Mouse (Mus musculus) spleen, adult 2 months (tissue): Measurements from ENCODE around the gene Slc25a35.

ENCODE experiments used
- CTCF ChIP-seq: fragments of 200-500 bp; IDR thresholded peaks from 2 replicates; pipeline ENCODE4 v1.5.1; 2011; ENCODE audit warnings: mild to moderate bottlenecking, inconsistent platforms; ENCODE audit not compliant: insufficient read depth, insufficient read length, insufficient replicate concordance; ENCODE audit errors: extremely low read depth
- POLR2A ChIP-seq: fragments of 200-500 bp; IDR thresholded peaks from 2 replicates; pipeline ENCODE4 v1.6.1; 2011; ENCODE audit warnings: low read depth, low read length, inconsistent platforms

DNA sequence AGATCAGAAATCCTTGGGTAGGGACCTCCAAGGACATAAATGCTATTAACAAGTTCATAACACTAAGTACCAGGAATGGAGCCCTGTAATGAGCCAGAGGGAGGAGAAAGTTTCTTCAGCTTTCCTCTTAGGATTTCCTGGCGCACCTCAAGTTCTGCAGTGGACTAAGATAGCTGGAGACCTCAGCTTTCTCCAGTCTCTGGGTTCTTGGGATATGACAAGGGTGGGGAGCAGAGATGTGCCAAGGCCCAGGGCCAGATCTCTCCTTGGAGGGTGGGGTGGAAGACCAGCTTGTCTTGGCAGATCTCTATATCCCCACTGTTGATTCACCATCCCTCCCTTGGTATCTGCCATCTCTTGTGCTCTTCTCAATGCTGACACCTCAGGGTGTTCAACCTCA is 7.7 kb downstream of the Slc25a35 start:
- TF ChIP-seq POLR2A: no peak
- no peak for TF ChIP-seq CTCF
